Mouse (Mus musculus) CH12.LX (cell line): ENCODE measurements around the gene Tinagl1.

Experiments
- BHLHE40 ChIP-seq: IDR thresholded peaks from 2 replicates; pipeline ENCODE4 v1.6.1; 2011; ENCODE audit warnings: mild to moderate bottlenecking, low read depth, low read length, improper control_type of control experiment
- CTCF ChIP-seq, 2 experiments: IDR thresholded peaks in 1 of 2; conservative IDR thresholded peaks in 1 of 2; 2 replicates each; pipeline ENCODE4 v1.5.1; 2011 to 2012; ENCODE audit warnings: low read depth in 2 of 2, low read length in 2 of 2, improper control_type of control experiment in 1 of 2, inconsistent platforms in 1 of 2, mild to moderate bottlenecking in 1 of 2, moderate library complexity in 1 of 2
- E2F4 ChIP-seq: IDR thresholded peaks from 2 replicates; pipeline ENCODE4 v1.6.1; 2011; ENCODE audit warnings: low read depth, low read length, improper control_type of control experiment; ENCODE audit not compliant: insufficient replicate concordance
- EP300 ChIP-seq: IDR thresholded peaks from 2 replicates; pipeline ENCODE4 v1.6.1; 2011; ENCODE audit warnings: low read length, improper control_type of control experiment
- MAFK ChIP-seq: IDR thresholded peaks from 2 replicates; pipeline ENCODE4 v1.6.1; 2011; ENCODE audit warnings: low read length, improper control_type of control experiment; ENCODE audit not compliant: insufficient replicate concordance
- ZC3H11A ChIP-seq: IDR thresholded peaks from 2 replicates; pipeline ENCODE4 v1.6.1; 2012; ENCODE audit warnings: low read depth, mild to moderate bottlenecking, inconsistent platforms, low read length, improper control_type of control experiment

- TF ChIP-seq CTCF (conservative IDR thresholded peaks at IDR 0.05 in 1 of 2, IDR thresholded peaks at IDR 0.05 in 1 of 2; ENCODE audit: low read depth in 2 of 2, low read length in 2 of 2) (no peak), EP300 (no peak), ZC3H11A (no peak), BHLHE40 (no peak), E2F4 (no peak), MAFK (no peak)
Measured at GRCm38 (mm10) chr4:130183879-130184278, 9.0 kb upstream of the Tinagl1 start.
